Mouse (Mus musculus) cerebellum, adult 18-20 months (tissue): ENCODE results near the gene Elovl5.

Source experiments
- DNase-seq, 2 experiments: peaks; one replicate each; pipeline ENCODE4 v3.0.0; 2021

The Elovl5 gene

GRCm38 (mm10) chr9:78003278-78003677 lies 86.1 kb downstream of the Elovl5 start:
- no peak for DNase-seq

- DNase-seq = no peak
These were observed 88.3 kb downstream of the Elovl5 start for GRCm38 (mm10) chr9:78005481-78005880.

GRCm38 (mm10) chr9:78006209-78007001 lies 89.2 kb downstream of the Elovl5 start:
- DNase-seq = peak; percentile 80 to 82

- DNase-seq = no peak
These were observed 92.2 kb downstream of the Elovl5 start for GRCm38 (mm10) chr9:78009382-78009781.

GRCm38 (mm10) chr9:78010187-78010586 lies 93.0 kb downstream of the Elovl5 start:
- DNase-seq = no peak

- no peak for DNase-seq
These were observed 93.5 kb downstream of the Elovl5 start for GRCm38 (mm10) chr9:78010707-78011106.

GRCm38 (mm10) chr9:78012066-78012465 lies 94.9 kb downstream of the Elovl5 start:
- DNase-seq = no peak

- DNase-seq = no peak
These were observed 95.5 kb downstream of the Elovl5 start for GRCm38 (mm10) chr9:78012681-78013080.

GRCm38 (mm10) chr9:78013813-78014212 lies 96.6 kb downstream of the Elovl5 start:
- DNase-seq = no peak

GRCm38 (mm10) chr9:78015816-78016215 lies 98.7 kb downstream of the Elovl5 start:
- DNase-seq = no peak

GRCm38 (mm10) chr9:78016288-78016687 lies 99.1 kb downstream of the Elovl5 start:
- DNase-seq = no peak

GRCm38 (mm10) chr9:78021256-78021655 lies 104.1 kb downstream of the Elovl5 start:
- DNase-seq = no peak

- peak; percentile 27 to 33 for DNase-seq
These were observed 105.2 kb downstream of the Elovl5 start for GRCm38 (mm10) chr9:78022187-78022945.

- DNase-seq = peak; percentile 55 to 60
These were observed 107.7 kb downstream of the Elovl5 start for GRCm38 (mm10) chr9:78024823-78025222.

- no peak for DNase-seq
These were observed 109.9 kb downstream of the Elovl5 start for GRCm38 (mm10) chr9:78027099-78027498.

- DNase-seq = no peak
These were observed 113.8 kb downstream of the Elovl5 start for GRCm38 (mm10) chr9:78030835-78031456.

- no peak for DNase-seq
These were observed 115.8 kb downstream of the Elovl5 start for GRCm38 (mm10) chr9:78032930-78033329.
